Mouse (Mus musculus): ENCODE results near the gene Nuak2. TPM values are rescaled to one million over a fixed set of nuclear protein-coding genes. Genes with fewer than 3 reads are reported as not detected.

The Nuak2 gene
- polyA plus RNA-seq, 1 experiment from 2014 or later = 26.1 TPM

DNA sequence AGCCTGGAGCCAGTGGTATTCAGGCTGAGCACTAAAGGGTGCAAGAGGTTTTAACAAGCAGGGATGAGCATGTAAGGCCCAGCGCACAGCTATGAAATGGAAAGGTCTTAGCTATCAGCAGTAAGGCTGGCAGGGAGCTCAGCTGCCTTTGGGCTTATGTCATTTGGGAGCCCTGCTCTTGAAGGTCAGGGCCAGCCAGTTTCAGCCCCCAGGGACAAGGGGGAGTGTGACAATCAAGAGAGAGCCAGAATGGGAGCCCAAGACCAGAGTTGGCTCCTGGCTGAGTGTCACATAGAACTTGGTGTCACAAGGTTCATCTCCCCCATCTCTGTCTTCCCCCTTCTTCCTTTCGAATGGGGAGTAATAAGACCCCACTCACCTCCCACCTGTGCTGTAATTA is 28.5 kb upstream of the Nuak2 start:
- no peak for ATAC-seq (replicated peaks)
- H3K4me1 ChIP-seq = peaks cover 58% of the 10 kb centered on the region
- WGBS = 61% methylated on average over 2 of the region's 2 CpGs

DNA sequence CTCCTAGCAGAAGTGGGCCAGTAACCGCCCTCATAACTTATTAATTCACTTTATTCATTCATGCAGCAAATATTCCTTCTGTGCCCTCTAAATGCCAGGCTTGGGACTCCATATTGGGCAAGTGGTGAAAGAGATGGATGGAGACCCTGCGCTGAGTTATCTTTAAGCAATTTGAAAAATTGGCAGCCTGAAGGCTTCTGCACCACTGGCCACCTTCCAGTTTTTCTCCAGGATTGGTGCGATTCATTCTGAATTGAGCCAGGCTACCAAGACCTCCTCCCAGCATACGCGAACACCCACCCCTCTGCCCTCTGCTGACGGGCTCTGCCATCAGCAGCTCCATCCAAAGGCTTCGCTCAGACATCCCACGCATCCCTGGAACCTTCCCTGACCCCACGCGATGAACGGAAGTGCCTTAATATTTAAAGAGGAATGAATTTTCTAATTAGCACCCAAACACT is 27.9 kb upstream of the Nuak2 start:
- Histone ChIP-seq H3K9ac (no peak overlapping the region), H3K27me3 (replicated peaks) (0 out of 2 replicates have a peak, but pooled peaks cover 3% of the 10 kb centered on the region), H3K4me1 (peaks cover 57% of the 10 kb centered on the region), H3K4me2 (no peak overlapping the region), H3K4me3 (no peak overlapping the region), H3K36me3 (replicated peaks) (no peaks in the 10 kb centered on the region), H3K27ac (peak overlapping the region; percentile 13; the same call in 1 of the 2 replicates), H3K9me3 (no peaks in the 10 kb centered on the region)
- WGBS = 8% methylated on average over 11 of the region's 11 CpGs
- ATAC-seq (replicated peaks) = no peak

More for the DNA sequence above, 28.5 kb upstream of the Nuak2 start:
- 0 out of 2 replicates have a peak, but pooled peaks cover 3% of the 10 kb centered on the region for H3K27me3 ChIP-seq (replicated peaks)
- no peak overlapping the region for H3K4me3 ChIP-seq
- H3K27ac ChIP-seq = peak overlapping the region; percentile 13; the same call in 1 of the 2 replicates
- H3K9ac ChIP-seq = no peak overlapping the region
- H3K9me3 ChIP-seq = no peaks in the 10 kb centered on the region
- no peaks in the 10 kb centered on the region for H3K36me3 ChIP-seq (replicated peaks)
- no peak overlapping the region for H3K4me2 ChIP-seq

DNA sequence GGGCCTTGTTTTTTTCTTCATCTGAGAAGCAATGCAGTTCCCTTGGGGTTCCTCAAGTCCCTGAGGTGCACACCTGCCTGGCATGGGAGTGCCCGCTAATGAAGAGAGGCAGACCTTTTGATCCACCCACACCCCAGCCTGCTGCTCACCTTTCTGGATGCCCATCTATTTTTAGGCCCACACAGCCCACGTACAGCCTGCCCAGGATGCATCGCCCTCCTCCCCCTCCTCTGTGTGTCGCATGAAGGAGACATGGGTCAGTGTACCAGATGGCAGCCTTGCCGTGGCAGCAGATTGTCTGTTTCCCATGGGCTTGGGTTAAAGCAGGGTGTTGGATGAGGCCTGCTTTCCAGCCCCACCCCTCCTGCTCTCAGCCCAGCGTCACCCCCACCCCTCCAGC is 26.0 kb upstream of the Nuak2 start:
- no peak overlapping the region for H3K4me2 ChIP-seq
- H3K27ac ChIP-seq = no peak overlapping the region
- H3K9me3 ChIP-seq = no peaks in the 10 kb centered on the region
- 0 out of 2 replicates have a peak, but pooled peaks cover 3% of the 10 kb centered on the region for H3K27me3 ChIP-seq (replicated peaks)
- H3K4me3 ChIP-seq = no peak overlapping the region
- no peak overlapping the region for H3K9ac ChIP-seq
- H3K36me3 ChIP-seq (replicated peaks) = no peaks in the 10 kb centered on the region
- WGBS = 47% methylated on average over 6 of the region's 6 CpGs
- peaks cover 51% of the 10 kb centered on the region for H3K4me1 ChIP-seq
- ATAC-seq (replicated peaks) = 0 out of 2 replicates have a peak, but pooled peaks have one; percentile 4

DNA sequence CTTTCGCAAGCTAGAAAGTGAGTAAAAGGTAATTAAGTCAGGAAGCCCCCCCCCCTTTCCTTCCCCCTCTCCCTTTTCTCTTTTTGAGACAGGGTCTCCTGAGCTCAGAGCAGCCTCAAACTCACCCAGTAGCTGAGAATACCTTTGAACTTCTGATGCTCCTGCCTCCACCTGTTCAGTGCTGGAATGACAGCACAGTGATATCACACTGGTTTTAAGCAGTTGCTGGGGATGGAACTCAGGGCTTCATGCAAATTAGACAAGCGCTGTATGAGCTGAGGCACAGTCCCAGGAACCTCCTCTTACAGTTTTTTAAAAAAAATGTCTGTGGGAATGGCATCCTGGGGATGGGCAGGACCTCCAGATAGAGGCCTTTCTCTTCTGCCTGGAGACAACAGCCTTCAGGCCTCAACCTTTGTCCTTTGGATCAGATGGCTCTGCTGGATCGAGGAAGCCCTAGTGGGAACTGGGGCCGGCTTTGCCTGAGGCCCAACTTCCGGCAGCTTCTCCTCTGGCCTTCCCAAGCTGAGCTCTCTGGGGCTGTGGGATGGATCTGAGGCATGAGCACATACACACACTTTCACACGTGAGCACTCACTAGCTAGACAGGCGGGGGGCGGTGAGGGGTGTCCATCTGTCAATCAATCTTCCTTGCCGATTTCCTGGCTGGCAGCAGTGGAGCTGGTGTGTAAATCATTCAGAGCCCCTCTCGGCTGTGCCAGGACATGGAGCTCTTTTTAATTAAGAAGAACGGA is 24.8 kb upstream of the Nuak2 start:
- Histone ChIP-seq H3K4me1 (peaks cover 63% of the 10 kb centered on the region), H3K9ac (no peak overlapping the region), H3K36me3 (replicated peaks) (no peaks in the 10 kb centered on the region), H3K4me2 (no peak overlapping the region), H3K27ac (peak overlapping the region; percentile 60), H3K27me3 (replicated peaks) (0 out of 2 replicates have a peak, but pooled peaks cover 2% of the 10 kb centered on the region), H3K9me3 (no peaks in the 10 kb centered on the region), H3K4me3 (no peak overlapping the region)
- 31% methylated on average over 11 of the region's 11 CpGs for WGBS
- peak; percentile 31; the same call in 1 of the 2 replicates for ATAC-seq (replicated peaks)

DNA sequence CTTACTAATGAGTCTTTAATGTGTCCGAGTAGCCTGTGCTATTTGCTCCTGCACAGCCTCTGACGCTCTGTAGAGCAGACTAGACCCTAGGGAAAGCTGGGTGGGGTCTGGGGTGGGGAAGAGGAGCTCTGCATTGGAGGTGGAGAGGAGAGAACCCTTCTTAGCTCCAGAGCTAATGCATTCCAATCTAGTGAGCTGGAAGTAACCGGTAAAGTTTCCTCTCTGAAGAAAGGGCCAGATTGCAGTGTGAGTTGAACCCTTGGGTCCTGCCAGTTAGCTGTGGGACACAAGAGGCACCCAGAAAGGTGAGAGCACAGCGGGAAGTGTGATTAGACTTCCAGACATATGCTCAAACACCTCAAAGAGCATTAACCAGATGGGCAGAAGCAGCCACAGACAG is 24.2 kb upstream of the Nuak2 start:
- Histone ChIP-seq H3K36me3 (replicated peaks) (no peaks in the 10 kb centered on the region), H3K27me3 (replicated peaks) (no peaks in the 10 kb centered on the region), H3K4me2 (no peak overlapping the region), H3K27ac (peak overlapping the region; percentile 60; the same call in 1 of the 2 replicates), H3K4me1 (peaks cover 66% of the 10 kb centered on the region), H3K9me3 (no peaks in the 10 kb centered on the region), H3K4me3 (no peak overlapping the region), H3K9ac (no peak overlapping the region)
- ATAC-seq (replicated peaks) = 0 out of 2 replicates have a peak, but pooled peaks have one; percentile 1
- 36% methylated on average over 4 of the region's 4 CpGs for WGBS

DNA sequence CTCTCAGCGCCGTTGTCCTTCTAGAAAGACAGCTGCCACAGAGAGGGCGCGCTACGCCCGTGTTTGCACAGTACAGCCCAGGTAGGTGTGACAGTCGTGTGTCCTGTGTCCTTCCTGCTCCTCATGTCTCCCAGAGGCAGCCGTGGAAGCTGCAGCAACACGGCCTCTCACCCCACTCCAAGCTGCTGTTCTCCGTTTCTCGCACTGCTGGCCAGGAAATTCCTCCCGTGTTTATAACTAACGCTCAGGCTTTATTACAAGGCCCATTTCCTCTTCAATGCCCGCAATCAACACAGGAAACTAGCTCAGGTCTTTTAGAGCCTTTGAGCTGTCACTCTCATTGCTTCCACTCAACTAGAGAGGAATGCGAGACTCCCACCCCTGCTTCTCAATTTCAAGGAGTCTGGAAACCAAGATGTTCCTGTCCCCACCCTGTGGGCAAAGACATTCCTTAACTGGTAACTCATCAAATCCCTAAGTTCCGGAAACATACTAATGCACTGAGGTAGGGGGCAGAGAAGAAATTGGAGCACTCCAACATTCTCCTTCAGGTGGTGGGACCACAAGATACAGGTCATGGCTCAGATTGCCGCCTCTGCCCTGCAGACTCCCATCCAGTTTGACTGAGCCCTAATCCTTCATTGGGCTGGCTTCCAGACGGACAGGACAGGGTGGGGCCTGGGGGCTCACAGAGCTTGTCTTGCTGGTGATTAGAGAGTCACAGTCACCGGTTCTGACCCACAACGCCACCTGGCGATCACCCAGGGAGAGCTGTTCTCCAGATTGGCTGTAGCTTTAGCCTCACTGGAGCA is 23.4 kb upstream of the Nuak2 start:
- no peak overlapping the region for H3K27ac ChIP-seq
- no peaks in the 10 kb centered on the region for H3K36me3 ChIP-seq (replicated peaks)
- no peaks in the 10 kb centered on the region for H3K27me3 ChIP-seq (replicated peaks)
- WGBS = 51% methylated on average over 21 of the region's 21 CpGs
- H3K4me1 ChIP-seq = peaks cover 65% of the 10 kb centered on the region
- H3K9ac ChIP-seq = no peak overlapping the region
- H3K9me3 ChIP-seq = no peaks in the 10 kb centered on the region
- no peak overlapping the region for H3K4me2 ChIP-seq
- no peak for ATAC-seq (replicated peaks)
- H3K4me3 ChIP-seq = no peak overlapping the region

DNA sequence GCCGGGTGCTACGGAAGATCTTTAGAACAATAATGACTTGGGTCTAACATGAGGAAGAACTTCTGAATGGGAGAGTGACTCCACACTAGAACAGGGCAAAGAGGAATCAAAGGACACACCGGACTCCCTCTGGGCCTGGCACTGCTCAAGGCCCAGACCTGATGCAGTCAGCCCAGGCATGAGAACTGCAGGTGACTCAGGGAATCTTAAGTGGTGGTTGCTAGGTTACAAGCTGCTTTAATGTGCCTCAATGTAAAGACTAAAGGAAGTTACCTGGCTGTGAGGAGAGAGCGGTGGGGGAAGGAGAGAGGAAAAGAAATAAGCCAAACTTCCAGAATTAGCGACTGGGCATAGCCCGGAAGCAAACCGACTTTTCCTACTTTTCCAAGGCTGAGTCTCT is 20.4 kb upstream of the Nuak2 start:
- ATAC-seq (replicated peaks) = peak; percentile 38; the same call in 1 of the 2 replicates
- 55% methylated on average over 7 of the region's 7 CpGs for WGBS
- Histone ChIP-seq H3K4me3 (no peak overlapping the region), H3K4me2 (no peak overlapping the region), H3K9me3 (no peaks in the 10 kb centered on the region), H3K4me1 (peaks cover 66% of the 10 kb centered on the region), H3K27me3 (replicated peaks) (no peaks in the 10 kb centered on the region), H3K9ac (no peak overlapping the region), H3K36me3 (replicated peaks) (no peaks in the 10 kb centered on the region), H3K27ac (peak overlapping the region; percentile 57)

DNA sequence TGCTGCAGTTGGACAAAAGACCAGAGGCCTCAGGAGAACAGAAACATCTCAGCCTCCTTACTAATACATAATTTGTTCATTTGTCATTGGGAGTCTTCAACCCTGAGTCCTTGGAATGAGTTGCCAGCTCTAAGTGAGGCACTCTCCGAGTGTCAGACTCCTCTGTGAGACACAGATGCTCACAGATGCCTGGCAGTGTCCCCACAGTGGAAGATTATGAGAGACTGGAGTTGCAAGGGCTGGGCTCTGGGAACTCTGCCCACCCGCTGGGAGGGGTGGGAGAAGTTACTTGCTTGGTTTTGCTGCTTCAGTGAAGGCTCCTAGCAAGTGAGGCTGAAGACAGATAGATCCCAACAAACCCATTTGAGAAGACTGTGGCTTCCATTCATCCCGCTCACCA is 19.9 kb upstream of the Nuak2 start:
- Histone ChIP-seq H3K36me3 (replicated peaks) (no peaks in the 10 kb centered on the region), H3K4me2 (no peak overlapping the region), H3K9ac (no peak overlapping the region), H3K9me3 (no peaks in the 10 kb centered on the region), H3K27me3 (replicated peaks) (no peaks in the 10 kb centered on the region), H3K27ac (no peak overlapping the region), H3K4me3 (no peak overlapping the region), H3K4me1 (peaks cover 62% of the 10 kb centered on the region)
- WGBS = 65% methylated on average over 3 of the region's 3 CpGs
- ATAC-seq (replicated peaks) = no peak

DNA sequence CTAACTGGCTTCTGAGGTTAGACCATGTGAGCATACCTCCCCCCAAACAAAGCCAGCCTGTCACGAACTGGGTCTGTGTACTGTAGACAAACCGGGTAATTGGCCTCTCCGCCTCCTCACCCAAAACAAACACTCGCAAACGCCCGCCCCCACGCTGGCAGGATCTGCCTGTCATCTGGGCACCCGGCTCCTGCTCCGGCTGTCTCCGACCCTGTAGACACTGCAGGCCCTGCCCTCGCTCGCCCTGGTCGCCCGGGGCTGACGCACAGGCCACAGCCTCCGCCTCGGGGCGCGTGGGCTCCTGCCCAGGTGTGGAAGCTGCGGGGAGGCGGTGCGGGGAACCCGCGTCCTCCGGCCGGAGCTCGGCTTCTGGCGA is 17.5 kb upstream of the Nuak2 start, which contains the start of gene Klhdc8a:
Klhdc8a (plus strand) TSS at position 202 of the 376 bp plus-strand sequence.
- peaks cover 64% of the 10 kb centered on the region for H3K4me1 ChIP-seq
- H3K27ac ChIP-seq = peak within 1 kb of the TSS; percentile 90
- WGBS = under 1% methylated on average over 28 of the region's 28 CpGs
- H3K27me3 ChIP-seq (replicated peaks) = no peaks in the 10 kb centered on the region
- H3K9ac ChIP-seq = peak within 1 kb of the TSS; percentile 89
- H3K4me3 ChIP-seq = peak within 1 kb of the TSS; percentile 69
- peak within 1 kb of the TSS; percentile 97 for H3K4me2 ChIP-seq
- no peaks in the 10 kb centered on the region for H3K9me3 ChIP-seq
- no peaks in the 10 kb centered on the region for H3K36me3 ChIP-seq (replicated peaks)
- ATAC-seq (replicated peaks) = peak; percentile 57

DNA sequence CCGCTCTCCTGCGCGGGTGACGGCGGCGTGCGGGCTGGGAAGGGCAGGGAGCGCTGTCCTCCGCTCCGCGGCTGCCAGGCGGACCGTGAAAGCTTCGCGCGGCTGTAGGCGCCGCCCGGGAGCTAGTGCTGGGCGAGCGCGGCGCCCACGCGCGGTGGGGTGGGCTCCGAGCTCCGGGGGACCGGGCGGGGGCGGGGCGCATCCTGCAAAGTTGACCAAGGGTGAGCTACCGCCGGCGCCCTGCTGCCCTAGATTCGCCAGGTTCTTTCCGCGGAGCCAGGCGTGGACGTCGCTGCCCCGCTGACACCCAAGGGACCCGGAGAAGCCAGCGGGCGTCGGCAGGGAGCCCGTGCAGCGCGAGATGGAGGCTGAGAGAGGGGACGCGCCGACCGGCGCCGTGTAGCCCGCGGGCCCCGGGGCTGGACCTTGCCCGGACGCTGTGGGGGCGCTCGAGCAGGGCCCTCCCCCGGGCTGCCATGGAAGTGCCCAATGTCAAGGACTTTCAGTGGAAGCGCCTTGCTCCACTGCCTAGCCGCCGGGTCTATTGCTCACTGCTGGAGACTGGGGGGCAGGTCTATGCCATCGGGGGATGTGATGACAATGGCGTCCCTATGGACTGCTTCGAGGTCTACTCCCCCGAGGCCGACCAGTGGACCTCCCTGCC is 17.0 kb upstream of the Nuak2 start:
- under 1% methylated on average over 69 of the region's 71 CpGs for WGBS
- Histone ChIP-seq H3K4me2 (peak overlapping the region; percentile 97), H3K9ac (peak overlapping the region; percentile 89), H3K27ac (peak overlapping the region; percentile 90), H3K9me3 (no peaks in the 10 kb centered on the region), H3K36me3 (replicated peaks) (no peaks in the 10 kb centered on the region), H3K4me3 (peak overlapping the region; percentile 69), H3K27me3 (replicated peaks) (no peaks in the 10 kb centered on the region), H3K4me1 (peaks cover 67% of the 10 kb centered on the region)
- peak; percentile 70 for ATAC-seq (replicated peaks)

DNA sequence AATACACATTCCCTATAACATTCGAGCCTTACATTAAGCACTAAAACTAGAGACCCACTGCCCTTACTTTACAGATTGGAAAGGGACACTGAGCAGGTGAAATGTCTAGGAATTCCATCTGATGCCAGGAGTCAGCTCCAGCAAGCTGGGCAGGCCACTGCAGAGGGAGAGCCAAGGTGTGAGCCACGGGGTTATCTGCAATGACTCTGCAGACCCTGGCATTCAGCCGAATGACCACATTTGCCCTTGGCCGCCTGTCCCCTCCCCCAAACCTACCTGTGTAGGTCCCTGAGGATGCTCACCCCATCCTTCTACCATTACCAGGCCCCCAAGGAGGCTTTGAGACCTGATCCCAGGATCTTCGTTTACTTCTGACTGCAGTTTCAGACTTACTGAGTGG is 16.2 kb upstream of the Nuak2 start:
- 87% methylated on average over 5 of the region's 5 CpGs for WGBS
- H3K4me1 ChIP-seq = peaks cover 67% of the 10 kb centered on the region

DNA sequence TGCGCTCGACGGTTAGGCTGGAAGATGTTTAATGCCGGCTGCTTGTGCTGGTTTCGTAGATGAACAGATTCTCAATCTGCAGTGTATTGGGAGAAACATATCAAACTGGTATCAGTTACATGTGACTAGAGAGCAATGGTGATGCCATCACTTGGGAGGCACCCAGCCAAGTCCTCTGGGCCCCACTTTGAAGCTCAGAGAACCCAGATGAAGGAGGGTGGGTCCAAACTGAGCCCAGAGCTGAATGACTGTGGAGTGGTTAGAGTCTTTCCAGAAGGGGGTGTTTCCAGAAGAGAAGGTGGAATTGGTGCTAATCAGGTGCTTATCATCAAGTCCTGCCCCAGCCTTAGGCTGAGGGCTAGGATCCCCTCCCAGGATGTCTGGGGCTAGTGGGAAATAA is 14.7 kb upstream of the Nuak2 start:
- Histone ChIP-seq H3K36me3 (replicated peaks) (no peaks in the 10 kb centered on the region), H3K4me2 (peak overlapping the region; percentile 97), H3K4me3 (no peak overlapping the region), H3K27me3 (replicated peaks) (no peaks in the 10 kb centered on the region), H3K9me3 (no peaks in the 10 kb centered on the region), H3K27ac (no peak overlapping the region), H3K4me1 (peaks cover 54% of the 10 kb centered on the region), H3K9ac (no peak overlapping the region)
- ATAC-seq (replicated peaks) = no peak
- WGBS = 79% methylated on average over 5 of the region's 5 CpGs

More for the DNA sequence above, 16.2 kb upstream of the Nuak2 start:
- Histone ChIP-seq H3K9ac (no peak overlapping the region), H3K27ac (0 out of 2 replicates have a peak overlapping the region, but pooled peaks have one; percentile 90), H3K4me2 (peak overlapping the region; percentile 97), H3K4me3 (peak overlapping the region; percentile 69), H3K27me3 (replicated peaks) (no peaks in the 10 kb centered on the region), H3K9me3 (no peaks in the 10 kb centered on the region), H3K36me3 (replicated peaks) (no peaks in the 10 kb centered on the region)
- no peak for ATAC-seq (replicated peaks)

Measured in midbrain, embryonic 15.5 days (tissue).